Mouse (Mus musculus): ENCODE measurements at regions not wholly inside any gene's neighbourhood (a gene's known extent, or its start where the extent isn't known, plus 50 kb on each side); places are given as distances from the start of the nearest gene placed in this dataset.

GRCm38 (mm10) chr2:11406103-11406615 lies 147.7 kb downstream of the Pfkfb3 start:
- TF ChIP-seq POLR2A (IDR thresholded peaks at IDR 0.05; ENCODE audit: insufficient read depth, low read length), result no peak
- TF ChIP-seq EP300 (IDR thresholded peaks at IDR 0.05; ENCODE audit: insufficient read depth, low read depth, low read length), result no peak
